Comparison of ENCODE assay signal across 9 mouse cellular contexts in genomic region chr9:120866251-120866650, GRCm38 (mm10).
A peak's percentile ranks its signal among the peaks of the same experiment; 100 is the strongest.
DNase-seq lines count a peak whose midpoint lies in the region; ATAC-seq lines count a peak whose summit lies in the region.
"Had no signal": no experiment of that assay in that cellular context is flagged by ENCODE, and none has a peak within 500 bp of the region (broad histone marks: within the 10 kb centered on the region; RNA-seq: fewer than 3 reads in every experiment).

No protein-coding gene starts in this region.

- H3K27me3 ChIP-seq in forebrain, embryonic 12.5 days, result no peaks in the 10 kb centered on the region
- H3K27me3 ChIP-seq in midbrain, embryonic 14.5 days (ENCODE audit: control insufficient read depth, insufficient read depth, low read length), result no peaks in the 10 kb centered on the region
- H3K27me3 ChIP-seq: liver, embryonic 15.5 days had no signal

- no peak overlapping the region for H3K4me3 ChIP-seq in forebrain, embryonic 12.5 days (replicated peaks)
- H3K4me3 ChIP-seq in midbrain, embryonic 14.5 days (replicated peaks; ENCODE audit: low read depth, low read length), result no peak overlapping the region
- H3K4me3 ChIP-seq: liver, embryonic 15.5 days had no signal

- 63% methylated on average over 5 of the region's 5 CpGs for WGBS in forebrain, embryonic 12.5 days
- WGBS in midbrain, embryonic 14.5 days, result 44% methylated on average over 5 of the region's 5 CpGs

- no peak for ATAC-seq in forebrain, embryonic 12.5 days (ENCODE audit: low FRiP score)
- ATAC-seq in midbrain, embryonic 14.5 days (ENCODE audit: low FRiP score, low TSS enrichment), result no peak
- no peak for ATAC-seq in CD4-positive, CD25-positive, alpha-beta regulatory T cell, adult 4 months

- intact Hi-C loops in left cerebral cortex, postnatal 4 days (cut with DNase I), result loop anchor here (5.0 kb wide), 1 partner anchor 66 kb away; no protein-coding TSS in a partner anchor

- peak overlapping the region; percentile 66 for H3K27ac ChIP-seq in forebrain, embryonic 12.5 days
- H3K27ac ChIP-seq in midbrain, embryonic 14.5 days (replicated peaks; ENCODE audit: low read depth, low read length), result peak overlapping the region; percentile 49
- H3K27ac ChIP-seq: liver, embryonic 15.5 days had no signal

- no peak overlapping the region; the same call in 1 of the 2 replicates for H3K9ac ChIP-seq in forebrain, embryonic 12.5 days
- H3K9ac ChIP-seq in midbrain, embryonic 14.5 days (replicated peaks; ENCODE audit: low read length), result no peak overlapping the region
- H3K9ac ChIP-seq: liver, embryonic 15.5 days had no signal

- H3K4me1 ChIP-seq in forebrain, embryonic 12.5 days, result peaks cover 57% of the 10 kb centered on the region
- peaks cover 39% of the 10 kb centered on the region for H3K4me1 ChIP-seq in midbrain, embryonic 14.5 days (ENCODE audit: control insufficient read depth, insufficient read depth, low read length)
- H3K4me1 ChIP-seq: liver, embryonic 15.5 days had no signal

- no peaks in the 10 kb centered on the region for H3K9me3 ChIP-seq in forebrain, embryonic 12.5 days
- no peaks in the 10 kb centered on the region for H3K9me3 ChIP-seq in midbrain, embryonic 14.5 days (ENCODE audit: control insufficient read depth, low read length)
- H3K9me3 ChIP-seq: liver, embryonic 15.5 days had no signal

- no peak overlapping the region for H3K4me2 ChIP-seq in forebrain, embryonic 12.5 days
- H3K4me2 ChIP-seq in midbrain, embryonic 14.5 days (ENCODE audit: low read length), result no peak overlapping the region
- H3K4me2 ChIP-seq: liver, embryonic 15.5 days had no signal

- H3K36me3 ChIP-seq in forebrain, embryonic 12.5 days (replicated peaks), result no peaks in the 10 kb centered on the region
- H3K36me3 ChIP-seq in midbrain, embryonic 14.5 days (ENCODE audit: control insufficient read depth, insufficient read depth, low read length), result no peaks in the 10 kb centered on the region
- H3K36me3 ChIP-seq: liver, embryonic 15.5 days had no signal

- DNase-seq in left cerebral cortex, postnatal 4 days, result peak; percentile 53
- DNase-seq in left cerebral cortex, adult 11 months (ENCODE audit: low spot score), result no peak
- peak; percentile 47 for DNase-seq in cerebellum, adult 8-10 months
- DNase-seq in midbrain, embryonic 14.5 days, result no peak
- DNase-seq in kidney, postnatal 25 days, result no peak
- DNase-seq in spleen, postnatal 36 days (ENCODE audit: low spot score in 2 of 2), result no peak

Comparison
In these comparisons a context has a peak if more than half of its experiments do, and no peak if none do; other contexts are left out.
1. DNase-seq: peak in left cerebral cortex, postnatal 4 days (single experiment) and cerebellum, adult 8-10 months (single experiment); none in left cerebral cortex, adult 11 months (single experiment), midbrain, embryonic 14.5 days (single experiment), kidney, postnatal 25 days (0 of 2) and spleen, postnatal 36 days (0 of 2).